Mouse (Mus musculus) liver, embryonic 14.5 days (tissue): ENCODE measurements around the gene Vav3. TPM values are rescaled to one million over a fixed set of nuclear protein-coding genes. Genes with fewer than 3 reads are reported as not detected.

Experiments
- ATAC-seq: fragments of 200-750 bp; cut with Nextera tagmentation; 2 replicates; pipeline ENCODE4 v1.8.0; 2017; ENCODE audit warnings: moderate number of reproducible peaks, mild to moderate bottlenecking, moderate library complexity; ENCODE audit not compliant: insufficient read depth
- DNase-seq, 3 experiments: peaks; one replicate each; pipeline ENCODE4 v3.0.0-alpha.2; 2012 to 2013; ENCODE audit warnings: low read depth in 3 of 3, low spot score in 3 of 3
- H3K27ac ChIP-seq: fragments of 300-500 bp; sonication (generic); 2 replicates; pipeline ENCODE4 v1.5.1; 2014; ENCODE audit warnings: moderate library complexity, mild to moderate bottlenecking, control low read depth, inconsistent platforms
- H3K27me3 ChIP-seq: fragments of 300-500 bp; sonication (generic); 2 replicates; pipeline ENCODE4 v1.6.1; 2014; ENCODE audit warnings: mild to moderate bottlenecking, low read length, moderate library complexity; ENCODE audit not compliant: control insufficient read depth, insufficient read depth
- H3K36me3 ChIP-seq: fragments of 300-500 bp; sonication (generic); replicated peaks from 2 replicates; pipeline ENCODE4 v1.6.1; 2014; ENCODE audit warnings: low read depth; ENCODE audit not compliant: control insufficient read depth, insufficient read depth
- H3K4me1 ChIP-seq, 2 experiments: fragments of 200-500 bp in 1 of 2; fragments of 300-500 bp in 1 of 2; sonication (generic) in 1 of 2; replicated peaks; 2 replicates each; pipeline ENCODE4 v1.6.1; 2012 to 2014; ENCODE audit warnings: antibody characterized with exemption in 1 of 2, inconsistent platforms in 1 of 2, low read length in 1 of 2; ENCODE audit not compliant: control insufficient read depth in 2 of 2, insufficient read depth in 2 of 2
- H3K4me2 ChIP-seq: fragments of 300-500 bp; sonication (generic); 2 replicates; pipeline ENCODE4 v1.6.1; 2014; ENCODE audit warnings: low read depth, mild to moderate bottlenecking, control low read depth, moderate library complexity
- H3K4me3 ChIP-seq, 2 experiments: fragments of 200-500 bp in 1 of 2; fragments of 300-500 bp in 1 of 2; sonication (generic) in 1 of 2; 2 replicates each; pipeline ENCODE4 v1.5.1; 2012 to 2014; ENCODE audit warnings: low read depth in 2 of 2, low read length in 2 of 2, mild to moderate bottlenecking in 2 of 2, control low read depth in 1 of 2, inconsistent platforms in 1 of 2, moderate library complexity in 1 of 2; ENCODE audit not compliant: insufficient read depth in 1 of 2
- H3K9ac ChIP-seq: fragments of 300-500 bp; sonication (generic); replicated peaks from 2 replicates; pipeline ENCODE4 v1.6.1; 2014; ENCODE audit warnings: mild to moderate bottlenecking, control low read depth, moderate library complexity
- H3K9me3 ChIP-seq: fragments of 300-500 bp; sonication (generic); 2 replicates; pipeline ENCODE4 v1.6.1; 2016; ENCODE audit warnings: low read length, mixed read lengths; ENCODE audit not compliant: control insufficient read depth
- CTCF ChIP-seq: IDR thresholded peaks from 2 replicates; pipeline ENCODE4 v1.5.1; 2016; ENCODE audit warnings: antibody characterized with exemption, low read depth, control low read depth
- EP300 ChIP-seq: IDR thresholded peaks from 2 replicates; pipeline ENCODE4 v1.6.1; 2016; ENCODE audit warnings: antibody characterized with exemption, low read depth
- WGBS: fragments of 180-500 bp; shearing (Covaris S2); extraction: QIAGEN DNeasy Blood & Tissue Kit; methylation state at CpG from one replicate; pipeline ENCODE4 v1.1.7; 2014; ENCODE audit not compliant: insufficient replicate concordance; 5-methylcytosine and 5-hydroxymethylcytosine counted together
- polyA plus RNA-seq, 2 experiments: library from polyadenylated mRNA; depleted of rRNA in 1 of 2; stranded (reverse) in 1 of 2; unstranded in 1 of 2; fragments of >200 nt; fragmentation: Nextera tagmentation in 1 of 2; extraction: Ambion mirVana in 1 of 2; gene quantifications; 2 replicates each; pipeline versions ENCODE4 v1.2.1 to v1.2.3; 2012 to 2014

The Vav3 gene
- polyA plus RNA-seq, 2 experiments: 1.2 to 2.8 TPM

- Histone ChIP-seq H3K4me1 (peaks cover 6 to 23% of the 10 kb centered on the region in 2 experiments), H3K4me2 (no peak overlapping the region), H3K9ac (no peak overlapping the region), H3K4me3 (no peak overlapping the region), H3K9me3 (no peaks in the 10 kb centered on the region), H3K36me3 (no peaks in the 10 kb centered on the region), H3K27me3 (no peaks in the 10 kb centered on the region), H3K27ac (no peak overlapping the region)
- 18% methylated on average over 3 of the region's 3 CpGs for WGBS
- peak; percentile 49; the same call in 1 of the 2 replicates for ATAC-seq
- no peak for TF ChIP-seq CTCF
- no peak for TF ChIP-seq EP300
- DNase-seq: no peak
These were observed 21.9 kb downstream of the Vav3 start for GRCm38 (mm10) chr3:109362310-109362709.

- Histone ChIP-seq H3K9me3 (no peaks in the 10 kb centered on the region), H3K27ac (no peak overlapping the region), H3K9ac (no peak overlapping the region), H3K4me2 (no peak overlapping the region), H3K27me3 (no peaks in the 10 kb centered on the region), H3K36me3 (no peaks in the 10 kb centered on the region), H3K4me3 (no peak overlapping the region), H3K4me1 (peaks cover 6 to 23% of the 10 kb centered on the region in 2 experiments)
- no peak for DNase-seq
- 19% methylated on average over 5 of the region's 5 CpGs for WGBS
- no peak for ATAC-seq
- no peak for TF ChIP-seq EP300
- TF ChIP-seq CTCF: no peak
These were observed 23.1 kb downstream of the Vav3 start for GRCm38 (mm10) chr3:109363522-109363921.

GRCm38 (mm10) chr3:109365875-109366274 is 25.4 kb downstream of the Vav3 start:
- H3K4me2 ChIP-seq: no peak overlapping the region
- no peak for TF ChIP-seq EP300
- ATAC-seq (no peak), DNase-seq (no peak)
- no peak overlapping the region for H3K9ac ChIP-seq
- H3K9me3 ChIP-seq: no peaks in the 10 kb centered on the region
- peaks cover 6 to 18% of the 10 kb centered on the region in 2 experiments for H3K4me1 ChIP-seq
- 44% methylated on average over 2 of the region's 2 CpGs for WGBS
- H3K4me3 ChIP-seq: no peak overlapping the region
- H3K27ac ChIP-seq: no peak overlapping the region
- H3K27me3 ChIP-seq: no peaks in the 10 kb centered on the region
- no peaks in the 10 kb centered on the region for H3K36me3 ChIP-seq

GRCm38 (mm10) chr3:109366411-109366851 is 26.0 kb downstream of the Vav3 start:
- Histone ChIP-seq H3K36me3 (no peaks in the 10 kb centered on the region), H3K27me3 (no peaks in the 10 kb centered on the region), H3K4me1 (peaks cover 6 to 18% of the 10 kb centered on the region in 2 experiments), H3K27ac (no peak overlapping the region), H3K4me2 (no peak overlapping the region), H3K9me3 (no peaks in the 10 kb centered on the region), H3K9ac (no peak overlapping the region), H3K4me3 (no peak overlapping the region)
- WGBS: 31% methylated on average over 7 of the region's 7 CpGs
- DNase-seq (no peak), ATAC-seq (no peak)
- TF ChIP-seq EP300 (no peak), CTCF (no peak)

- ATAC-seq: no peak
- Histone ChIP-seq H3K4me2 (no peak overlapping the region), H3K27me3 (no peaks in the 10 kb centered on the region), H3K4me3 (no peak overlapping the region), H3K27ac (no peak overlapping the region), H3K9ac (no peak overlapping the region), H3K36me3 (no peaks in the 10 kb centered on the region), H3K4me1 (peaks cover 0 to 4% of the 10 kb centered on the region in 2 experiments; a peak in 3 of 4 replicates), H3K9me3 (no peaks in the 10 kb centered on the region)
- WGBS: 52% methylated on average over 9 of the region's 9 CpGs
- no peak for DNase-seq
- TF ChIP-seq CTCF (no peak), EP300 (no peak)
These were observed 28.2 kb downstream of the Vav3 start for GRCm38 (mm10) chr3:109368383-109369289.
